Mouse (Mus musculus) liver, postnatal 0 days (tissue): ENCODE results near the gene Adgra3.

Experiments
- CTCF ChIP-seq: sonication (generic); IDR thresholded peaks from 2 replicates; pipeline ENCODE4 v1.5.1; 2016; ENCODE audit warnings: antibody characterized with exemption, low read depth
- EP300 ChIP-seq: IDR thresholded peaks from 2 replicates; pipeline ENCODE4 v1.6.1; 2016; ENCODE audit warnings: antibody characterized with exemption, low read depth, mild to moderate bottlenecking

- TF ChIP-seq CTCF (no peak), EP300 (no peak)
Measured at GRCm38 (mm10) chr5:50029662-50030061, 29.1 kb downstream of the Adgra3 start.
